Mouse (Mus musculus) lung, adult 10 weeks (tissue): Measurements from ENCODE around the gene Olfr1394. TPM values are rescaled to one million over a fixed set of nuclear protein-coding genes. Genes with fewer than 3 reads are reported as not detected.

Experiments
- polyA plus RNA-seq: library from polyadenylated mRNA; stranded (reverse); fragments of 350-450 nt; fragmentation: Illumina TruSeq; extraction: RNeasy Lipid Tissue Mini Kit (QIAGEN cat#74804); gene quantifications from one replicate; pipeline ENCODE4 v1.2.3, GENCODE M21; 2014; ENCODE audit warnings: low read depth, low replicate concordance; ENCODE audit not compliant: insufficient read depth

Gene Olfr1394
- polyA plus RNA-seq: not detected

GRCm38 (mm10) chr11:49154077-49154476 lies at the start of gene Olfr1394:
Gene Olfr1394, plus strand, starts transcription at chr11:49154377.

GRCm38 (mm10) chr11:49114774-49115173 lies 39.4 kb upstream of the Olfr1394 start, which contains the start of gene Olfr1396:
Gene Olfr1396, minus strand, starts transcription at chr11:49114874.

GRCm38 (mm10) chr11:49141974-49142373 lies 12.2 kb upstream of the Olfr1394 start, which contains the start of gene Olfr1395:
Gene Olfr1395, plus strand, starts transcription at chr11:49142274.

GRCm38 (mm10) chr11:49186955-49187488 lies 32.8 kb downstream of the Olfr1394 start, which contains the start of gene Btnl9:
Gene Btnl9, minus strand, starts transcription at chr11:49187159.

GRCm38 (mm10) chr11:49203129-49203768 lies 49.1 kb downstream of the Olfr1394 start, which contains the start of gene Zfp62:
Gene Zfp62, plus strand, starts transcription at chr11:49203292.

Other genes starting within 250 kb of the Olfr1394 start
- gene Psme2b, start 208.2 kb upstream of the Olfr1394 start, polyA plus RNA-seq: 2.9 TPM
- gene Olfr56, start 175.5 kb upstream of the Olfr1394 start, polyA plus RNA-seq: 0.87 TPM
- 1.6 TPM for gene 9930111J21Rik1, start 175.0 kb upstream of the Olfr1394 start, polyA plus RNA-seq
- 0.61 TPM for gene Gm12185, start 162.2 kb upstream of the Olfr1394 start, polyA plus RNA-seq
- 6.5 TPM for gene Tgtp1, start 160.2 kb upstream of the Olfr1394 start, polyA plus RNA-seq
- gene 9930111J21Rik2, start 103.1 kb upstream of the Olfr1394 start, polyA plus RNA-seq: 3.5 TPM
- 23.2 TPM for gene Tgtp2, start 90.2 kb upstream of the Olfr1394 start, polyA plus RNA-seq
- gene Ifi47, start 77.8 kb upstream of the Olfr1394 start, polyA plus RNA-seq: 39.1 TPM
- gene Olfr1396, start 39.5 kb upstream of the Olfr1394 start, polyA plus RNA-seq: not detected
- gene Olfr1395, start 12.1 kb upstream of the Olfr1394 start, polyA plus RNA-seq: not detected
- gene Btnl9, start 32.8 kb downstream of the Olfr1394 start, polyA plus RNA-seq: 0.89 TPM
- gene Zfp62, start 48.9 kb downstream of the Olfr1394 start, polyA plus RNA-seq: 10.9 TPM
- gene Mgat1, start 89.8 kb downstream of the Olfr1394 start, polyA plus RNA-seq: 66.7 TPM
- gene Olfr1393, start 123.9 kb downstream of the Olfr1394 start, polyA plus RNA-seq: not detected
- not detected for gene Olfr1392, start 130.9 kb downstream of the Olfr1394 start, polyA plus RNA-seq
- gene Olfr10, start 150.4 kb downstream of the Olfr1394 start, polyA plus RNA-seq: not detected
- gene Olfr1391, start 168.4 kb downstream of the Olfr1394 start, polyA plus RNA-seq: not detected
- gene Olfr1390, start 180.8 kb downstream of the Olfr1394 start, polyA plus RNA-seq: not detected